Mouse (Mus musculus): ENCODE data around the gene Farp2. TPM values are rescaled to one million over a fixed set of nuclear protein-coding genes. Genes with fewer than 3 reads are reported as not detected.
"Not testable (repeated sequence)": the region's sequence is repeated elsewhere in the genome, so short reads cannot be mapped to it uniquely, and the experiment has no call there.

The Farp2 gene
- 1.4 and 1.7 TPM in 2 replicates for total RNA-seq (2017)

GRCm38 (mm10) chr1:93511585-93512350 is at the start of gene Farp2:
Gene Farp2 (plus strand): TSS chr1:93512079.
- peak; percentile 93 for ATAC-seq (ENCODE audit: extremely low read depth, insufficient number of reproducible peaks, low FRiP score, poor library complexity, severe bottlenecking)

GRCm38 (mm10) chr1:93465066-93465465 is 46.8 kb upstream of the Farp2 start:
- ATAC-seq (ENCODE audit: extremely low read depth, insufficient number of reproducible peaks, low FRiP score, poor library complexity, severe bottlenecking): no peak

- ATAC-seq (ENCODE audit: extremely low read depth, insufficient number of reproducible peaks, low FRiP score, poor library complexity, severe bottlenecking): no peak
These were observed 46.1 kb upstream of the Farp2 start for GRCm38 (mm10) chr1:93465746-93466145.

- no peak for ATAC-seq (ENCODE audit: extremely low read depth, insufficient number of reproducible peaks, low FRiP score, poor library complexity, severe bottlenecking)
These were observed 43.3 kb upstream of the Farp2 start for GRCm38 (mm10) chr1:93468626-93469025.

- no peak for ATAC-seq (ENCODE audit: extremely low read depth, insufficient number of reproducible peaks, low FRiP score, poor library complexity, severe bottlenecking)
These were observed 36.2 kb upstream of the Farp2 start for GRCm38 (mm10) chr1:93475694-93476093.

GRCm38 (mm10) chr1:93477758-93478585 is 33.9 kb upstream of the Farp2 start:
- ATAC-seq (ENCODE audit: extremely low read depth, insufficient number of reproducible peaks, low FRiP score, poor library complexity, severe bottlenecking): peak; percentile 79

GRCm38 (mm10) chr1:93478586-93479475 is 33.0 kb upstream of the Farp2 start, which contains the start of gene Hdlbp:
Gene Hdlbp (minus strand): TSS chr1:93478815.
- peak; percentile 84 for ATAC-seq (ENCODE audit: extremely low read depth, insufficient number of reproducible peaks, low FRiP score, poor library complexity, severe bottlenecking)

- no peak for ATAC-seq (ENCODE audit: extremely low read depth, insufficient number of reproducible peaks, low FRiP score, poor library complexity, severe bottlenecking)
These were observed 32.3 kb upstream of the Farp2 start for GRCm38 (mm10) chr1:93479476-93480083.

- not testable (repeated sequence) for ATAC-seq (ENCODE audit: extremely low read depth, insufficient number of reproducible peaks, low FRiP score, poor library complexity, severe bottlenecking)
These were observed 25.6 kb upstream of the Farp2 start for GRCm38 (mm10) chr1:93486302-93486701.

GRCm38 (mm10) chr1:93495312-93495711 is 16.6 kb upstream of the Farp2 start:
- ATAC-seq (ENCODE audit: extremely low read depth, insufficient number of reproducible peaks, low FRiP score, poor library complexity, severe bottlenecking): no peak

GRCm38 (mm10) chr1:93506944-93507676 is 4.8 kb upstream of the Farp2 start:
- peak; percentile 39; the same call in 1 of the 2 replicates for ATAC-seq (ENCODE audit: extremely low read depth, insufficient number of reproducible peaks, low FRiP score, poor library complexity, severe bottlenecking)

GRCm38 (mm10) chr1:93508576-93508975 is 3.3 kb upstream of the Farp2 start:
- not testable (repeated sequence) for ATAC-seq (ENCODE audit: extremely low read depth, insufficient number of reproducible peaks, low FRiP score, poor library complexity, severe bottlenecking)

- ATAC-seq (ENCODE audit: extremely low read depth, insufficient number of reproducible peaks, low FRiP score, poor library complexity, severe bottlenecking): no peak
These were observed 442 bp downstream of the Farp2 start for GRCm38 (mm10) chr1:93512351-93512690.

- no peak for ATAC-seq (ENCODE audit: extremely low read depth, insufficient number of reproducible peaks, low FRiP score, poor library complexity, severe bottlenecking)
These were observed 1.3 kb downstream of the Farp2 start for GRCm38 (mm10) chr1:93513221-93513620.

GRCm38 (mm10) chr1:93521491-93521890 is 9.6 kb downstream of the Farp2 start:
- no peak for ATAC-seq (ENCODE audit: extremely low read depth, insufficient number of reproducible peaks, low FRiP score, poor library complexity, severe bottlenecking)

- no peak for ATAC-seq (ENCODE audit: extremely low read depth, insufficient number of reproducible peaks, low FRiP score, poor library complexity, severe bottlenecking)
These were observed 10.4 kb downstream of the Farp2 start for GRCm38 (mm10) chr1:93522325-93522724.

GRCm38 (mm10) chr1:93529801-93530200 is 17.9 kb downstream of the Farp2 start:
- ATAC-seq (ENCODE audit: extremely low read depth, insufficient number of reproducible peaks, low FRiP score, poor library complexity, severe bottlenecking): no peak

- ATAC-seq (ENCODE audit: extremely low read depth, insufficient number of reproducible peaks, low FRiP score, poor library complexity, severe bottlenecking): no peak
These were observed 25.3 kb downstream of the Farp2 start for GRCm38 (mm10) chr1:93537227-93537626.
